ENCODE assay signal across 8 mouse cellular contexts in genomic region chr12:67059136-67060014, GRCm38 (mm10).
DNase-seq lines count a peak whose midpoint lies in the region; ATAC-seq and TF ChIP-seq lines count a peak whose summit lies in the region.

No protein-coding gene starts in this region.

- H3K36me3 ChIP-seq in kidney, embryonic 15.5 days = no peaks in the 10 kb centered on the region
- no peaks in the 10 kb centered on the region for H3K36me3 ChIP-seq in forebrain, postnatal 0 days (ENCODE audit: insufficient read depth)
- no peaks in the 10 kb centered on the region for H3K36me3 ChIP-seq in liver, embryonic 12.5 days
- no peaks in the 10 kb centered on the region for H3K36me3 ChIP-seq in stomach, embryonic 16.5 days (ENCODE audit: control insufficient read depth, insufficient read depth, low read length)

- DNase-seq in kidney, adult 18-20 months = no peak
- peak; percentile 46 for DNase-seq in WW6 (ENCODE audit: low read depth, low spot score)
- DNase-seq in forebrain, postnatal 0 days = no peak
- DNase-seq in frontal cortex, postnatal 36 days (ENCODE audit: low spot score in 2 of 2) = no peak
- no peak for DNase-seq in left cerebral cortex, postnatal 36 days (ENCODE audit: low spot score in 2 of 2)

- H3K9me3 ChIP-seq in kidney, embryonic 15.5 days (replicated peaks) = peaks cover 4% of the 10 kb centered on the region; the same call in 1 of the 2 replicates
- peaks cover 8% of the 10 kb centered on the region for H3K9me3 ChIP-seq in forebrain, postnatal 0 days (ENCODE audit: low read length)
- H3K9me3 ChIP-seq in liver, embryonic 12.5 days (replicated peaks) = peaks cover 5% of the 10 kb centered on the region; the same call in 1 of the 2 replicates
- peaks cover 8% of the 10 kb centered on the region for H3K9me3 ChIP-seq in stomach, embryonic 16.5 days (replicated peaks; ENCODE audit: control insufficient read depth, low read length)

- no peak overlapping the region for H3K9ac ChIP-seq in kidney, embryonic 15.5 days
- no peak overlapping the region for H3K9ac ChIP-seq in forebrain, postnatal 0 days
- no peak overlapping the region for H3K9ac ChIP-seq in liver, embryonic 12.5 days
- no peak overlapping the region for H3K9ac ChIP-seq in stomach, embryonic 16.5 days (ENCODE audit: low read length)

- no peak for TF ChIP-seq CTCF in forebrain, postnatal 0 days (IDR thresholded peaks at IDR 0.05; ENCODE audit: low read depth)

- no peak overlapping the region for H3K4me2 ChIP-seq in kidney, embryonic 15.5 days
- H3K4me2 ChIP-seq in forebrain, postnatal 0 days (ENCODE audit: low read depth) = no peak overlapping the region
- H3K4me2 ChIP-seq in liver, embryonic 12.5 days = no peak overlapping the region
- no peak overlapping the region for H3K4me2 ChIP-seq in stomach, embryonic 16.5 days (ENCODE audit: low read depth, low read length)

- H3K4me1 ChIP-seq in kidney, embryonic 15.5 days = no peaks in the 10 kb centered on the region
- H3K4me1 ChIP-seq in forebrain, postnatal 0 days (ENCODE audit: insufficient read depth) = no peaks in the 10 kb centered on the region
- H3K4me1 ChIP-seq in liver, embryonic 12.5 days = no peaks in the 10 kb centered on the region
- no peaks in the 10 kb centered on the region for H3K4me1 ChIP-seq in stomach, embryonic 16.5 days (ENCODE audit: control insufficient read depth, insufficient read depth, low read length)

- intact Hi-C loops in left cerebral cortex, postnatal 36 days (cut with DNase I) = no loop called here

- H3K27ac ChIP-seq in kidney, embryonic 15.5 days = no peak overlapping the region
- no peak overlapping the region for H3K27ac ChIP-seq in forebrain, postnatal 0 days (ENCODE audit: low read depth, low read length)
- H3K27ac ChIP-seq in liver, embryonic 12.5 days = no peak overlapping the region
- no peak overlapping the region for H3K27ac ChIP-seq in stomach, embryonic 16.5 days (ENCODE audit: low read length)

- no peak overlapping the region for H3K4me3 ChIP-seq in kidney, embryonic 15.5 days (replicated peaks)
- H3K4me3 ChIP-seq in forebrain, postnatal 0 days (ENCODE audit: low read depth, low read length) = no peak overlapping the region
- H3K4me3 ChIP-seq in liver, embryonic 12.5 days = no peak overlapping the region
- H3K4me3 ChIP-seq in stomach, embryonic 16.5 days (replicated peaks; ENCODE audit: low read length) = no peak overlapping the region

- 59% methylated on average over 19 of the region's 19 CpGs for WGBS in kidney, embryonic 15.5 days
- 80% methylated on average over 19 of the region's 19 CpGs for WGBS in forebrain, postnatal 0 days
- 42% methylated on average over 19 of the region's 19 CpGs for WGBS in liver, embryonic 12.5 days (ENCODE audit: insufficient replicate concordance)
- 68% methylated on average over 19 of the region's 19 CpGs for WGBS in stomach, embryonic 16.5 days

- ATAC-seq in kidney, embryonic 15.5 days (replicated peaks; ENCODE audit: low FRiP score) = peak; percentile 98
- ATAC-seq in forebrain, postnatal 0 days = peak; percentile 78
- ATAC-seq in liver, embryonic 12.5 days = peak; percentile 88
- peak; percentile 98 for ATAC-seq in stomach, embryonic 16.5 days (ENCODE audit: insufficient read depth, low FRiP score)

- H3K27me3 ChIP-seq in kidney, embryonic 15.5 days = no peaks in the 10 kb centered on the region
- no peaks in the 10 kb centered on the region for H3K27me3 ChIP-seq in forebrain, postnatal 0 days (ENCODE audit: insufficient read depth, low read length)
- H3K27me3 ChIP-seq in liver, embryonic 12.5 days (replicated peaks) = no peaks in the 10 kb centered on the region
- H3K27me3 ChIP-seq in stomach, embryonic 16.5 days (ENCODE audit: control insufficient read depth, insufficient read depth, low read length) = no peaks in the 10 kb centered on the region
